Mouse (Mus musculus) heart, adult 2 months (tissue): ENCODE measurements around the gene Ankrd61.

Experiments
- CTCF ChIP-seq: fragments of 200-600 bp; IDR thresholded peaks from 2 replicates; pipeline ENCODE4 v1.8.1; 2022; ENCODE audit warnings: antibody characterized with exemption, mild to moderate bottlenecking, moderate library complexity
- EP300 ChIP-seq: fragments of 200-500 bp; IDR thresholded peaks from 2 replicates; pipeline ENCODE4 v1.6.1; 2011; ENCODE audit warnings: low read depth, low read length, control low read depth; ENCODE audit not compliant: insufficient read depth

DNA sequence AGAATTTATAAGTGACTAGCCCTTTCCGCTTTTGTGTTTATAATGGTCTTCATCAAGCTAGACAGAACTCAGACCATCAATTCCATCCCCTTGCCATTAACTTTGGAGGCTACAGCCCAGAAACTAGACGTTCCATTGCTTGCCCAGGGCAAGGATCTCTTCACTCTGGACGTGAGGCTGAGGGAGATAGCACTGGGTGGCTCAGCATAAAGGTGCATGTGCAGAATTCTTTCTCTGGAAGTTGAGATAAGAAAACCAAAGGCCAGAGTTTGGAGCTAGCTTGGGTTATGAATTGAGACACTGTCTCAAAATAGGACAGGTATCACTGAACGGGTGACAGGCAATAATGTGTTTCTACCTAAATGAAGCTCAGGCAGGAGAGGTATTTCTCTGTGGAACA lies 6.3 kb upstream of the Ankrd61 start:
- TF ChIP-seq EP300 (no peak), CTCF (no peak)
